In the genomic region with DNA sequence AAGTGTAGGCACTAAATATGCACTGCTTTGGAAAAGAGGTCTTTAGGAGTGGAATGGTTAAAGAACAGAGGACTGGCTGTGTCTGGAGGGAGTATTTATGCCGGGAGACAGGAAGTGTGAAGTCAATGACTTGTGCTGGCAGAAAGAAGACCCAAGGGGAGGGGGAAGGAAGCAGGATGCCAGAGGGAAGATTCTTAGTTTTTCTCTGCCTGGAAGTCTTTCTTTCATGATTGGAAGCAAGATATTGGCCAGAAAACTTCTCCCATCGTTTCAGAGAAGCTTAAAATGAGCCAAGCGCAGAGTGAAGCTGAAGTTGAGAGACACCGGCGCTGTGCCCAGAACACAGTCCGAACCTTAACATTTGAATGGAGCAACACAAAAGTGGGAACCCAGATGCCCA, we compare ENCODE assay signal across 8 mouse cellular contexts. TPM values are rescaled to one million over a fixed set of nuclear protein-coding genes. Genes with fewer than 3 reads are reported as not detected.
DNase-seq lines count a peak whose midpoint lies in the region; ATAC-seq lines count a peak whose summit lies in the region.

No protein-coding gene starts in this region.

- intact Hi-C loops in heart, postnatal 10 days (cut with DNase I): loop anchor here (5.0 kb wide), 1 partner anchor 57 kb away; no protein-coding TSS in a partner anchor

- no peak for ATAC-seq in activated CD4-positive, CD25-positive, alpha-beta regulatory T cell, adult 4 months
- ATAC-seq in inflammation-experienced regulatory T-cells, adult 6 months: no peak

- DNase-seq in embryo, embryonic 10.5 days (ENCODE audit: low spot score): peak; percentile 9
- DNase-seq in embryo, embryonic 11 days: no peak
- DNase-seq in ovary, adult 18-20 months (ENCODE audit: low spot score): peak; percentile 16
- DNase-seq in ovary, postnatal 10 days (ENCODE audit: low spot score): no peak
- peak; percentile 59 to 67 for DNase-seq in heart, postnatal 10 days
- DNase-seq in lung, postnatal 10 days: peak; percentile 75

RNA-seq across cellular contexts. Expression of gene Actl6a, which starts 36.9 kb away (rescaled TPM):
- total RNA-seq in heart, postnatal 10 days (2021): 10 to 100 TPM; 34.8 to 35.7 TPM
- polyA plus RNA-seq in activated CD4-positive, CD25-positive, alpha-beta regulatory T cell, adult 4 months (2017; shearing (Covaris generic)): 100 to 1,000 TPM in 1 of 2 experiments, 10 to 100 TPM in 1; 89.6 to 104 TPM
- polyA plus RNA-seq in inflammation-experienced regulatory T-cells, adult 6 months (2017; shearing (Covaris generic)): 100 to 1,000 TPM in 1 of 3 experiments, 10 to 100 TPM in 2; 93.7 to 118 (median 94.9) TPM

RNA-seq across cellular contexts. Expression of gene Gnb4, which starts 52.8 kb away (rescaled TPM):
- total RNA-seq in heart, postnatal 10 days (2021): 10 to 100 TPM; 39.9 to 40.4 TPM
- 10 to 100 TPM; 21.7 to 28.6 TPM for polyA plus RNA-seq in activated CD4-positive, CD25-positive, alpha-beta regulatory T cell, adult 4 months (2017; shearing (Covaris generic))
- polyA plus RNA-seq in inflammation-experienced regulatory T-cells, adult 6 months (2017; shearing (Covaris generic)): 10 to 100 TPM; 19.0 to 23.9 (median 22.6) TPM

Comparison
In these comparisons a context has a peak if more than half of its experiments do, and no peak if none do; other contexts are left out.
1. DNase-seq: peak in embryo, embryonic 10.5 days (single experiment), ovary, adult 18-20 months (single experiment), heart, postnatal 10 days (2 of 2) and lung, postnatal 10 days (single experiment); none in embryo, embryonic 11 days (single experiment) and ovary, postnatal 10 days (single experiment).